Mouse (Mus musculus) heart, postnatal 0 days (tissue): Measurements from ENCODE around the gene Robo1.

Experiments used
- CTCF ChIP-seq: IDR thresholded peaks from 2 replicates; pipeline ENCODE4 v1.5.1; 2016; ENCODE audit warnings: antibody characterized with exemption, control low read depth, low read depth
- EP300 ChIP-seq: IDR thresholded peaks from 2 replicates; pipeline ENCODE4 v1.6.1; 2016; ENCODE audit warnings: antibody characterized with exemption, low read depth

DNA sequence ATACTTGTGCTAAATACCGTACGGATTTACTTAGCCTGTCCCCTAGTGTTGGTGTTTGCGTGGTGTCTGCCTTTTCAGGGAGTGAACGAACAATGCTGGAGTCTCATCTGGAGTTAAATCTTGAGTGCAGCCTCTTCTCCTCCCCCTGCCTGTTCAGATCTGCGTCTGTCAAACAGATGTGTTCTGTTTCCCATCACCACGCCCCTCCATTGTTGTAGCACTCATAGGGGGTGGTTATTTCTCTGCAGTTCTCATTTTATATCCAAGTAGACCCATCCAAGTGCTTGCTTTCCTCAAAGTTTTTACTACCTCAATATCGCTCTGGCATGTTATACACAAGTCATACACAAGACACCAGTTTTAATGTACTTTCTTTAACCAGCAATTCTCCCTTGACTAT, 708.7 kb downstream of the Robo1 start:
- TF ChIP-seq CTCF (no peak), EP300 (no peak)
